Mouse (Mus musculus): ENCODE measurements around the gene Fastkd2.

- TF ChIP-seq CTCF (IDR thresholded peaks at IDR 0.05; ENCODE audit: insufficient read depth, low read length) = no peak
- no peak for TF ChIP-seq POLR2A (IDR thresholded peaks at IDR 0.05; ENCODE audit: borderline replicate concordance, extremely low read depth, low read depth, low read length)
These were observed 24.7 kb upstream of the Fastkd2 start for GRCm38 (mm10) chr1:63705733-63706132.

All from lung, adult 2 months (tissue).